Mouse (Mus musculus): Measurements from ENCODE around the gene Pcmt1.
A peak's percentile ranks its signal among the peaks of the same experiment; 100 is the strongest.
"Not testable (repeated sequence)": the region's sequence is repeated elsewhere in the genome, so short reads cannot be mapped to it uniquely, and the experiment has no call there.

Pcmt1 gene

DNA sequence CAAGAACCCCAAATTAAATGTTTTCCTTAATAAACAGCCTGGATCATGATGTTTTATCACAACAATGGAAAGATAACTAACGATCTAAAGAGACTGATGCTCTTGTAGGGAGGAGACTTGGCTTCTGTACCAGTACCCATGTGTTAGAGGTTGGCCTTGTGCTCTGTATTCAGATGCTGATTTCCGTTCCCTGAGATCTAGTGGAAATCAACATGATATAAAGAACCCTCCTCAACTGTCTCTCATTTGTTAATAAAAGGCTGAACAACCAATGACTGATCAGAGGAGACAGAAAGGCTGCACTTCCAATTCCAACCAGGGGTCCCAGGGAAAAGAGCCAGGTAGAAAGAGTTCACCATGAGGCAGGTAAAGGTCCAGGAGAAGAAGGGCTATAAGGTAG, 35.0 kb downstream of the Pcmt1 start:
- DNase-seq (ENCODE audit: low read depth): no peak

DNA sequence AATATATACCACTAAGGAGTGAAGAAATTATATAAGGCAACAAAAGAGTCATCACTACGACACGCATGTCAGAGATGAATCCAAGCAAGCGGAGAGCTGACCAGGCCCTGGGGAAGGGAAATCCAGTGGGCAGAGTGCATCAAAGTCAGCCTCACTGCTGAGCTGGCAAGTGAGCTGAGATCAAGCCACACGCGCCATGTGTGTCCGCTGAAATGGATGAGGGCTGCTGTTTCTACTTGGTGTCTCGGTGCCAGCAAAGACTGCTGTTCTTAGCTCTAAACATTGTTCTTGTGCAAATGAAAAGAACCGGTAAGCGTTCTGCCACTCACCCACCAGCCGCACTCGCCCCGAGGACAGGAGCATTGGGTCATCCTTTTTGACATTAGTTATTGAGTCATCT, 40.6 kb downstream of the Pcmt1 start:
- no peak for DNase-seq (ENCODE audit: low read depth)

DNA sequence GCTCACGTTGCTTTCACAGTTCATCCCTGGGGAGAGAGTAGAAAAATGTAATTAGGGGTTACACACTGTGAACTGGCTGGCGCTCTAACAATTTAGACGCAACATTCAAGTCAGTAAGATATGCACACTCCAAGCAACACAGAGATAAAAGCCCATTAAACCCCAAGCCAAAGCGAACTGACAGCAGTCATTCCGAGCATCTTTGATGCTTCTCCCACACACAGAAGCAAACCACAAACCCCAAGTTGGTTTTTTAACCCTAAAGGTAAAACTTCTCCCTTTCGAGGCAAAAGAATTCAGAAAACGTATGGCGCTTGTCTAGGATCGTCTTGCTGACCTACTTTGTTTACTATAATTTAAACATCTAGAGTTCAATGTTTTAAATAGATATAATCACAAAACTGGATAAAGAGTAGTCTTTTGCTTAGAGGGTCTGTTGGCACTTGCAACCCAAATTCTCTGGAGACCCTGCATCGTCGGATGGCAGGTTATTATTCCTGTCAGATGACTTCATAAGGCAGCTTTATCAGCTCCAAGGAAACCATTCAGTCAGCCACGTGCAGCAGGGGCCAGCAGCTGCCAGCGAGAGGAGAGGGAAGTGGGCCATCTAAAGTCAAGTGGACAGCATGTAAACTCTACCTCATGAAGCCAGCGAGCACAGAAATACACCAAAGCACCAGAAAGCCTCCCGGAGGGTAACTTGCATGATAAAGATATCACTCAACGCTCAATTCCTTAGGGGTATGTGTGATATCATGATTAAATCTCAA, 49.8 kb downstream of the Pcmt1 start:
- no peak for DNase-seq (ENCODE audit: low read depth)

DNA sequence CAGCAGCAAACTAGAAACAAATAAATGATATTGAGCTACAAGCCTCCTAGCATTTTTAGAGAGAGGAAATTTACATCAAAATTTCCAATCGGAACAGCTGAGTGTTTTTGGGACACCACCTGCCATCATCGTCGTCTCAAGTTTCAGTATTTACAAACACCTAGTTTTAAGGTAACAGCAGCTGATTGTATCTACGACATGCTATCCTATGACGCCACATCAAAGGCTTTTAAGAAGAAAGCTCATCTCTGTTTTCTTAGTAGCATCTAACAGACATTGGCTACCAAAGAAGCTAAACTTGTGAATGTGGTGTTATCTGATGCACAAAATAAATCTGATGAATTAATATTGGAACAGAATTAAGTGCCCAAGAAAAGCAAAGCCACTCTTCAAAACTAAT, 50.6 kb downstream of the Pcmt1 start:
- no peak for DNase-seq (ENCODE audit: low read depth)

DNA sequence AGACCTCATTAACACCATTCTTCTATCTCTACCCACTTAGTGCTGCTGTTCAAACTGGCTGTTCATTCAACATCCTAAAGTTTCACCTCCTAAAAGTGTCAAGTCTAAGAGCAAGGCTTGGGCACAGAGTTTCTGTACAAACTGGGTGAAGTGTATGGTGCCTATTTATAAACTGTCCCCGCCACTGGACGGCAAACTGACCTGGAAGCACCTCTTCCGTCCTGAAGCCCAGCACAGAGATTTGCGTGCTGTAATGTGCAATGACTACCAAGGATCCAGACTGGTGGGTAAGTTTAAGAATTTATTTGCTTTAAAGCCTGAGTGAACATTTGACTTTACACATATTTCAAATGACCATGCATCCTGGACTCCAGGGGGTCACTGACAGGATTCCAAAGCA, 51.8 kb downstream of the Pcmt1 start:
- DNase-seq (ENCODE audit: low read depth): no peak

DNA sequence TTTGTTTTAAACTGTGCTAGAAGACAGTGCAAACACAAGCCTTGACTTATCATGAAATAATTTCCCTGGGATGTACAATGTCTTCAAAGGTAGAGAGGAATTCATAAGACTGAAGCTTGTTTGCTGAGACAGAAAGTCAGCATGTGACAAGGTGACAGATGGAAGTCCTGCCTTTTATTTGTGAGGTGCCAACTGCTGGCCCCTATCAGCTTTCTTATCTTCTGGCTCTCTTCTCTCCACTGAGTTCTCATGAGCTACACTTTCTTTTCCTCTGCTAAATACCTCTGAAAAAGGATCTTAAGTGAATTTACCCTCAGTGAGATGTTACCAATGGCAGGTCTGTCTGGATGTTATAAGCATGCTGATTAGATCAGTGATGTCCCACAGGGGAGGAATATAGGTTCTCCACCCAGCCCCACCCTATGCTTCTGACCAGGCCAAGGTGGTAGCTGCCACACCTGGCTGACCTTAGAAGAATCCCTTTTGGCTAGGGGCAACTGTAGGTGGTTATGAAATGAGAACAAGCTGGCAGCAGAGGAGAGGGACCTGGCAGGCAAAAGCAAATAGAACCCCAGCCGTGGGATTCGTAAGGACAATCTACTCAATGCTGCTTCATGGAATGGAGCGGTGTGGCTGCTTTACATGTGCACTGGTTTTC, 56.9 kb downstream of the Pcmt1 start:
- no peak for DNase-seq (ENCODE audit: low read depth)

DNA sequence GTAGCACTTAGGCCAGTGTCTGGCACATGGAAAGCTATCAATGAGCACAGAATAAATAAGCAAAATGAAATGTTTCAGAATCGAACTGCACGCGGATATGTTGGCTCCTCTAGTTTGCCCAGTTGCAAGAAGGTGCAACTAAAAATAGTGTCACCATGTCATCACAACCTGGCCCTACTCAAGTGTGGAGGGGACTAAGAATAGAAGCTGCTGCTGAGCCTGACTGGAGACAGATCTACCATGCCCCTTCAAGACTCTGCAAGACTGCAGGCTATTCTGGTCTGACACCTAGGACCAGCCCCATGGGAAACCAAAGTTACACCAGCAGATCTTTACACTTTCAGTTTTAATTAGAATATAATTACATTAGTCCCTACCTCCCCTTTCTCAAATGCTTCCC, 58.6 kb downstream of the Pcmt1 start:
- DNase-seq (ENCODE audit: low read depth): no peak

DNA sequence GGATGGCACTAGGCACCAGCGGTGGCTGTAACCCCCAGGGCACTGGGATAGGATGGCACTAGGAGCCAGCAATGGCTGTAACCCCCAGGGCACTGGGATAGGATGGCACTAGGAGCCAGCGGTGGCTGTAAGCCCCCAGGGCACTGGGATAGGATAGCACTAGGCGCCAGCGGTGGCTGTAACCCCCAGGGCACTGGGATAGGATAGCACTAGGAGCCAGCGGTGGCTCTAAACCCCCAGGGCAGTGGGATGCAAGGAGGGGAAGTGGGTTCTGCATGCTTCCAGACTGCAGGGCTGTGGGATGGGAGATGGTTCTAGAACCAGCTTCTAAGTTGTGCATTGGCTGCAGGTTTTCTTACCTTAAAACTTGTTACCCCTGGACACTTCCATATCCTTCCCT, 60.2 kb downstream of the Pcmt1 start:
- DNase-seq (ENCODE audit: low read depth): no peak

DNA sequence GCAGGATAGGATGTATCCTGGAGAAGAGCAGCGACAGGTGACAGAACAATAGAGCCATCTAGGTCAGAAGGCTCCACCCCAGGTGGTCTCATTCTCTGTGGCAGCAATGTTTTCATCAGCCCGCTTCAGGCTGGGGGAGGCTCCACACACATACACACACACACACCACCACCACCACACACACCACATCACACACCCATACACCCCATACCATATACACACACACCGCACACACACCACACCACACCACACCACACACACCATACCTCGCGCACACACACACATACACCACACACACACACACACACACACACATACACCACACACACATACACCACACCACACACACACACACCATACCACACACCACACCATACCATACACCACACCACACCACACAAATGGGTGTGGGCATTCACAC, 61.1 kb downstream of the Pcmt1 start:
- no peak for DNase-seq (ENCODE audit: low read depth)

DNA sequence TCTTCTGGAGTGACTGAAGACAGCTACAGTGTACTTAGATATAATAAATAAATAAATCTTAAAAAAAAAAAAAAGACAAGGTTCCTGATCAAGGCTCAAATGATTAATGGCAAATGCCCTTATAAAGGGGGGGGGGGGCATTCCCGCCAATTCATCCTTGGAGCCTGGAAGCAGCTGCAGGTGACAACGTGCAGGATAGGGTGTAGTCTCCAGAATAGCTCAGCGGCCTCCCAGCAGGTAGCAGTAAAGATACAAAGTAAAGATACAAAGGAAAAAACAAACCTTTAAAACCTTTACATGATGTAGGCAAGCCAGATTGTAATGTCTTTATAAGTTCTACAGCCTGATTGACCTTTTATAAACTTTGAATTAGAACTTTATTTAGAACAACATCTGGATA, 63.4 kb downstream of the Pcmt1 start:
- not testable (repeated sequence) for DNase-seq (ENCODE audit: low read depth)

DNA sequence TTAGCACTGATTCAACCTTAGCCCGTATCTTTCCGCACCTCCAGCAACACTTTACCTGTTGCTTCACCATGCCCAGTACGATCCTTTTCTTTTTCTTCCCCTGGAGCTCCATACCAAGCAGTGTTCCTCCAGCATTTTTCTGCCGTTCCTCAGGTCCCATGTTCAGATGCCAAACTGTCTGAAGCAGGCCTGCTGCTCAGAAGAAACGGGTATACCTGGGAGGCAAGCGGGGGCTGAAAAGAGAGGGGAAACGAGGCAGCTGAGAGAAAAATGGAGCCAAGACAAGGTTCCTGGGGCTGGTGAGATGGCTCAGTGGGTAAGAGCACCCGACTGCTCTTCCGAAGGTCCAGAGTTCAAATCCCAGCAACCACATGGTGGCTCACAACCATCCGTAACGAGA, 63.8 kb downstream of the Pcmt1 start:
- not testable (repeated sequence) for DNase-seq (ENCODE audit: low read depth)

DNA sequence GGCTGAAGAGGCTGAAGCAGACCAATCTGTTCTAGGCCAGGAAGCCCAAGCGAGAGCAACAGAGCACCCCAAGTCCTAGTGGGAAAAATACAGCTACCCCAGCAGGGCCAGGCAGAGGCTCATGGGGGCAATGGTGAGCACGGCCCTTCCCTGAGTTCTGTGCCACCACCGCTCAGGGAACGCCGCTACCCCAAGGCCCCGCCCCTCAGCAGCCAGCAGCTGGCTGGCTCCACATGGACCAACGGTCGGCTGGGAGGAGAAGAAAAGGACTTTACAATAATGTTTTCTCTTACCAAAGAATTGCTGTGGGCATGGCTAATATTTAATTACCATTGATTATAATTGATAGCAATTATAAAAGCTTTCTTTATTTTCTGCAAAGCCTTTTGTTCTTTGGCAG, 66.1 kb downstream of the Pcmt1 start:
- no peak for DNase-seq (ENCODE audit: low read depth)

DNA sequence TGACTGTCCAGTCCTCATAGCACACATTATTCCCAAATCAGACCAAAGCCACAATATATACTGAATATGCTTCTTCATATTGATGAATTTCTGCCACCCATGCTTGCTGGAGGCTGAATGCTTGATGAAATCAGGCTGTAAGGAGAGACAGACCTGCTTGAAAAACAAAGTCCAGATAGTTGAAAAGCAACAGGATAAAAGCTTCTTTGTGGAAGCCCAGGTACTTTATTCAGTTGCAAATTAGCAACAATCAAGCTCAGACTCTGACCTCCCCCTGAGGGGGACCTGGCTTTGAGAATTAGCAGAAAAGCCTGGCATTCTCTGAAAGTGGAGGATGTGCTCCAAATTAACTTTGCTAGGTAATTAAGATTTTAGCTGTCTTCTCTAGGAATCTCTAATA, 68.7 kb downstream of the Pcmt1 start:
- not testable (repeated sequence) for DNase-seq (ENCODE audit: low read depth)

DNA sequence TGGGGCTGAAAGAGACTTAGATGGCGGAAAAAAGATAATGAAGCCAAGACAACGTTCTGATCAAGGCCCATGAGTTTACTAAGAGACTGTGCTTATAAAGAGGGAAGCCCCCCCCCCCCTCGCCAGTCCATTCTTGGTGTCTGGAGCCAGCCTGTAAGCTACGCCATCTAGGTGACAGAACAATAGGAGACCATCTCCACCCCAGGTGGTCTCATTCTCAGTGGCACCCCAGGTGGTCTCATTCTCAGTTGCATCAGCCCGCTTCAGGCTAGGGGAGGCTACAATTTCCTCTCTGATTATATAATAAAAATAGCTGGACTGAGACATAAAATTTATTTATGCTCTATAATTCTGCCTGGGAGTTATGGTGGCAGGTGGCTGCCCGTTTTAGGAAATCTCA, 69.3 kb downstream of the Pcmt1 start:
- no peak for DNase-seq (ENCODE audit: low read depth)

DNA sequence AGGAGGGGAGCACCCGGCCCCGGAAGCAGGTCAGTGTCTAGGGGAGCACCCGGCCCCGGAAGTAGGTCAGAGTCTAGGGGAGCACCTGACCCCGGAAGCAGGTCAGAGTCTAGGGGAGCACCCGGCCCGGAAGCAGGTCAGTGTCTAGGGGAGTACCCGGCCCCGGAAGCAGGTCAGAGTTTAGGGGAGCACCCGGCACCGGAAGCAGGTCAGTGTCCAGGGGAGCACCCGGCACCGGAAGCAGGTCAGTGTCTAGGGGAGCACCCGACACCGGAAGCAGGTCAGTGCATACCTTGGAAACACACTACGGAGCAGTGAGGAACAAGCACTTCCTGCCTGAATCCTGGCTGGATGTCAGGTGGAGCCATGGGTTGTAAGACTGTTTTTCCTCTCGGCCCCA, 72.3 kb downstream of the Pcmt1 start:
- DNase-seq (ENCODE audit: low read depth): no peak

DNA sequence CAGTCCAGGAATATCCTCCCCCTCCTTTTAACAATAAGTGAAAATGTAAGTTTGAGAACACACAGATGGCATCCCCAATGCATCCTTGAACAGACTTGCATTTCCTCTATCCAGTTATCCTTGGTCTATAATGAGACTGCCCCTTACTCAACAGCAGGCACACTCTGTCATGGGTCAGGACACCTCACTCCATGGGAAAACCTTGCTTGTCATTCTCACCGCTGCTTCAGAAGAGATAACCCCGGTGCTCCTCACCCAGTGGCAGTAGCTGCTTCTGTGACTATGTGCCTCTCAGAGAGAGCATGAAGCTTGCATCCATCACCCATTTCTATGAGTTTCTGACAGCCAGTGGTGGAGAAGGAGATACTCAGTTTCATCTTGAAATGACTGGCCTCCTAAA, 74.5 kb downstream of the Pcmt1 start:
- no peak for DNase-seq (ENCODE audit: low read depth)

DNA sequence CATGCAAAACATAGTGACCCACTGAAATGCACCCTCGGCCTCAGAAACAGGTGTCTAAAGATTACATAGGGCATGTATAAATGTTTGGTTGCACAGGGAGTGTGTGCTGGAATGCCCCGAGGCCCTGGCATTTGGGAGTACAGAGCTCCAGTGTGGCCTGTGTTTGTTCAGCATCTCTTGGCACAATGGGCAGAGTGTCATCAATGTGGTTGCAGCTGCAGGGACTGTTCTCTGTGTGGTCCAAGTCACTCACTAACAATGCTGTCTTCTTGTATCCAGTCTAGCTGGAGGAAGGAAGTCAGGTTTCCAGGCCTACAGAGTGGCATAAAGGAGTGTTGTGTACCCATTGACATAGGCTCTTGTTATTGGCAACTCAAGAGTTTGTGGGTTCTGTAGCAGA, 75.8 kb downstream of the Pcmt1 start:
- DNase-seq (ENCODE audit: low read depth): no peak

DNA sequence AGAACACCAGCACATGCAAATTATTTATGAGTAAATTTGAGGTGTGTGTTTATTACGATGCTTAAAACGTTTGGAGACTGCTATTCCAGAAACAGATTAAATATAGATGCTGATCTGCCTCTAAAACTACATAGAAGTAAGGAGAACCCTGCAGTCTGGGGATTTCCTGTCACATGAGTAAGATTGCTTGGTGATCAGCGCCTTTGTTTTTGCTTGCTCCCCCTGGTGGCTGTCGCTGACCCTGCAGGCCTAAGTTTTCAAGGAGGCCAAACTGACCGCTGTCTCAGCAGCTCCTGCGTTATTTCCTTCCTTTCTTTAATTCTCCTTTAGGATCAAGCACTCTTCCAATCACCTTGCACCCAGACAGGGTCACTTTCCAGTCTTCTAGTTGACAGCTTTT, 80.3 kb downstream of the Pcmt1 start:
- DNase-seq (ENCODE audit: low read depth): peak; percentile 50

DNA sequence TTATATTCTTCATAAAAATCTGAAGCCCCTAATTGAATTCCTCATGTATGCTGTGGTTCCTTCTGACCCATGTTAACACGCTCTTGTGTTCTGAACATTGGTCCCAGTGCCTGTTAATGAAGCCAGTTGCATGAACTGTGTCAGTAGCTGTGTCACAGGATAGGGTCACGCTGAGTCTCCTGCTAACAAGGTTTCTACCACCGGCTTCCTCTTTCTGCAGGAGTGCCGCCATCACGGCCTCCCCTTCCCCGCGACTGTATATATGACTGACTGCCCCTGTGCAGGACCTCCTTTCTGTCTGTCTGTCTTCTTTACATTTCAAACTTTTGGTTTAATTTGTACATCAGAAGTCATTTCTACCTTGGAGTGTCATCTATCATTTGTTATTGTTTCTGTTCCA, 82.8 kb downstream of the Pcmt1 start:
- DNase-seq (ENCODE audit: low read depth): no peak

DNA sequence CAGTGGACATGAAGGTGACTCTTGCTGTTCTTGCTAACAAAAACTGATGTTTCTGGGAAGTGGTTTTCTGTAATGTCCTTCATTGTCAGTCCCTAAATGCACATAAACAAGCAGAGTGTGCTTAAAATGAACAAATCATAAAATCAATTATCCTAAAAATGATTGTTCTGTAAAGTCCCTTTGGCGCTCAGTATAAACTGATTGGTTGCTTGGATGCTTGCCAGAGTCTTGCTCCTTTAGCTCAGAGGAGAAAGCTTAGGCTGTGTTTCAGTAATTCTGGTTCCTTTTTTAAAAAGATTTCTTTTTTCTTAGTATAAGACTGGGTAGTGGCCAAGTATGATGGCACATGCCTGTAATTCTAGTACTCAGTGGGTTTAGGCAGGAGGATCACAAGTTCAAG, 84.7 kb downstream of the Pcmt1 start:
- DNase-seq (ENCODE audit: low read depth): no peak

DNA sequence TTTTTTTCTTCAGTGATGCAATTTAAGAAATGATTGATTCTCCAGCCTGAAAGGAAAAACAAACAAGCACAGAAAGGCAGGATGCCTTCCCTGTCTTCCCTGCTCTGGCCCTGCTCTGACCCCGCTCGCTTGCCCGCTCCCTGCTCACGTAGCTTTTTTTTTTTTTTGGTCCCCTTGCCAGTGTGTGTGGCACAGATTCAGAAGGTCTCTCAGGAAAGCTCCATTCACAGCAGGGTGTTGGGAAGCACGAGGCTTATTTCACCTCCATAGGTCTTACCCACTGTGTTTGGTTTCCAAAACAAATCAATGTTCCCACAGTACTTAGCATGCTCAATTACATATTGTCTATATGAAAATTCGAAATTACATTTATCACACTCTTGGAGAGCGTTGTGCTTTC, 86.1 kb downstream of the Pcmt1 start:
- no peak for DNase-seq (ENCODE audit: low read depth)

DNA sequence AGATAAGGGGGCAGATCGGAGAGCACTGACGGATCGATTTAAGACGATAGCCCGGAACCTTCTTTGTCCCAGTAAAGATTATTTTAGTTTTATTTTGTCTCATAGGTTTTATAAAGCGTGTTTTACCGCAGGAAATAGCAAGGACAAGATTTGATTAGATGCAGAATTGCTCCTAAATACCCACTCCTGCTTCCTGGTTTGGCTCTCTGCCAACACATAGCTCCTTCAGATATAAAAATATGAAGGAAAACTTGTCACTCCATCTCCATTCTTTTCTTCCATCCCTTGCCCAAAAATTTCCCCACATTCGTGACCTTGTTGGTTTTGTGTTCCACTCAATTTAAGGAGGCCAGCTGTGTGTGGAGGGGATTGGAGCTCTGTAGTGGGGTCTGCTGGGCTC, 90.1 kb downstream of the Pcmt1 start:
- no peak for DNase-seq (ENCODE audit: low read depth)

DNA sequence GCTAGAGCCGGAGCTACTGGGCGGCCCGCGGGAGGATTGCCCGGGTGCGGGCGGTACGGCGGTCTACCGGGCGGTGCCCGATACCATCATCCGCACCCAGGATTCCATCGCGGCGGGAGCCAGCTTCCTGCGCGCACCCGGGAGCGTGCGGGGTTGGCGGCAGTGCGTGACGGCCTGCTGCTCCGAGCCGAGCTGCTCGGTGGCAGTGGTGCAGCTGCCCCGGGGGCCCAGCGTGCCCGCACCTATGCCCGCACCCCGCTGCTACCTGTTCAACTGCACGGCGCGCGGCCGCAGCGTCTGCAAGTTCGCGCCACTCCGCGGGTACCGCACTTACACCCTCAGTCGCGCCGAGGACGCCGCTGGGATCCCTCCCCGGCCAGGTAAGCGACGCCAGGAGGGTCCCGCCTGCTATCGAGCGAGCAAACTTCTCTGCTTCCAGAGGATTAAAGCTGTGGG, 90.7 kb downstream of the Pcmt1 start:
- no peak for DNase-seq (ENCODE audit: low read depth)

Data from c-Kit-positive CD71-negative TER-119-negative erythroid progenitor cells, embryonic 14.5 days (primary cell).